Mouse (Mus musculus) erythroblast, embryonic 14.5 days (primary cell): Measurements from ENCODE around the gene Pmel.

Source experiments
- GATA1 ChIP-seq: IDR thresholded peaks from 2 replicates; pipeline ENCODE4 v1.6.1; 2012; ENCODE audit warnings: low read length, inconsistent platforms, mixed read lengths
- TAL1 ChIP-seq: IDR thresholded peaks from 3 replicates; pipeline ENCODE4 v1.6.1; 2012; ENCODE audit warnings: low read length, inconsistent platforms, mixed read lengths

DNA sequence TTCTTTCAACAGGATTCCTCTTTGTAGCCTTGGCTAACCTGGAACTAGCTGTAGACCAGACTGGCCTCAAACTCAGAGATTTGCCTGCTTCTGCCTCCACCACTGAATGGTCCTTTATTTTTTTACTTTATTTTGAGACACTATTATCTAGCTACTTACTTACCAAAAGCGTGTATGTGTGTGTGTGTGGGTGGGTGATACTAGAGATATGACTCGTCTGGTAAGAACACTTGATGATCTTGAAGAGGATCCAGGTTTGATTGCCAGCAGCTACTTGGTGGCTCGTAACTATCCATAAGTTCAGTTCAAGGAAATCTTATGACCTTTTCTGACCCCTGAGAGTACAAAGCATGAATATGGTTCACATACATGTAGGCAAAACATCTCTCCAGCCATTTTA is 38.7 kb upstream of the Pmel start:
- TF ChIP-seq GATA1 = no peak
- no peak for TF ChIP-seq TAL1
